Mouse (Mus musculus) E14TG2a.4 (cell line): ENCODE results near the gene Tmem114.

Source experiments
- CTCF ChIP-seq: conservative IDR thresholded peaks from 2 replicates; pipeline ENCODE4 v1.5.1; 2014; ENCODE audit warnings: low read length
- NANOG ChIP-seq: IDR thresholded peaks from 2 replicates; pipeline ENCODE4 v1.6.1; 2014; ENCODE audit warnings: borderline replicate concordance, low read length, mixed read lengths
- POU5F1 ChIP-seq: IDR thresholded peaks from 2 replicates; pipeline ENCODE4 v1.6.1; 2014; ENCODE audit warnings: low read length, borderline replicate concordance

GRCm38 (mm10) chr16:8409197-8409596, 15.7 kb downstream of the Tmem114 start:
- TF ChIP-seq CTCF (peak; percentile 44), POU5F1 (no peak), NANOG (no peak)
